Mouse (Mus musculus) brain, embryonic 14.5 days (tissue): ENCODE data around the gene Slc22a3.

Experiments used
- CTCF ChIP-seq: fragments of 200-500 bp; IDR thresholded peaks from 2 replicates; pipeline ENCODE4 v1.5.1; 2012; ENCODE audit warnings: inconsistent platforms, mild to moderate bottlenecking, moderate library complexity, borderline replicate concordance; ENCODE audit not compliant: insufficient read depth, insufficient read length; ENCODE audit errors: extremely low read depth
- POLR2A ChIP-seq: fragments of 200-500 bp; IDR thresholded peaks from 2 replicates; pipeline ENCODE4 v1.6.1; 2012; ENCODE audit warnings: mild to moderate bottlenecking, inconsistent platforms, borderline replicate concordance; ENCODE audit not compliant: poor library complexity, insufficient read depth, insufficient read length, severe bottlenecking; ENCODE audit errors: extremely low read depth

DNA sequence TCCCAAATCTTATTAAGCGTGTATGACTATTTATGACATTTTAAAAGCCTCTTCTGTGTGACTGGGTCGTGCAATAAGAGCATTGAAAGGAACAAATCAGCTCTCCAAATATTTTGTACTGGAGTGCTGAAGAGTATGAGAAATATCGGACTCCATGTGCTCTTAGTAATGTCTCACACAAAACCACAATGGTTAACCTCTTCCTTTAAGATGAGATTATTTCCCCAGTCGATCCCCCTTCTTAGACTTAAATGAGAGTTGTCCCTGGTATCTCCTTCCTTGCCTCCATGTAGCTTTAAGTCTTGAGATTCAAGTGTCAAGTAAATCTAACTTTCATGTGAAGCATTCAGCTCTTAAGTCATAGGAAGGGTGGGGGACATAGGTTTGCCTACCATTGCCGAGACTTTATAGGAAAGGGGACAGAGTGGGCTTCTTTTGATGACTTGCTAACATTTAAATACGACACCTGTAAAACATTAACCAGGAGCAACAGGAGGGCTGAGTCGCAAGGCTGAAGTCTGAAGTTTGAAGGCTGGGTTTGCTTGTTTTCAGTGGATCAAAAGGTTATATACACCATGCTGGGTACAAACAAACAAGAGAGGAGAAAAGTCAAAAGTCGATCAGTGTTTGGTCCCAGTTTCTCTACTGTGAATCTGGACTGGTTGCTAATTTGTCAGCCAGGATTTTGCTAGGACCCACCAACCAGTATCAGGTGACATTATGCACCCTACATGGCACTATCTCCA lies 122.3 kb downstream of the Slc22a3 start:
- TF ChIP-seq POLR2A (no peak), CTCF (no peak)
